Mouse (Mus musculus): ENCODE results near the gene Hcfc1r1. TPM values are rescaled to one million over a fixed set of nuclear protein-coding genes. Genes with fewer than 3 reads are reported as not detected.

Gene Hcfc1r1
- polyA plus RNA-seq, 1 experiment: 145 TPM

DNA sequence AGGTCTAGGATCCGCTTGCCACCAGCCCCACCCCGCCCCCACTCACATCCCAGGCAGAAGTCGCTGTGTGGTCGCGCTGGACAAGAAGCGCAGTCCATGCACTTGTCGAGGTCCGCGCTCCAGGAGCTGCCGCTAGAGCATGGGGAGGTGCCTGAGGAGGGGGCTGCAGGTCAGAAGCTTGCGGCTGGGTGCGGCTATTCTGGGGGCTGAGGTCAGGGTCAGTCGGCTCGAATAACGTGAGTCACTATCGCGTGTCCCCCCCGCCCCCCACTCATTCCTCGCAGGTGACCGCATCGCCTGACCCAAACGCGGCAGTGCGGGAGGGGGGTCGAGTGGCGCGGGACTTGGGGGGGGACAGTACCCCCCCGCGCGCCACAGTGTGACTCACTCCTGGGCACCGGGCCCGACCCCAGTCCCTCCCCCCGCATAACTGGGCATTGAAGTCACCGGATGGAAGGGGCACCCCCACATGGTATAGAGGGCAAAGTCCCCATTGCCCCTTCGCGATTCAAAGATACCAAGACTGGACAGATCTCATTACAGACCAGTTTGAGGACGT is 3.2 kb downstream of the Hcfc1r1 start:
- Histone ChIP-seq H3K27ac (ENCODE audit: insufficient read depth, low read length) (no peak overlapping the region), H3K9me3 (replicated peaks; ENCODE audit: control insufficient read depth, insufficient read depth, low read length, poor library complexity, severe bottlenecking) (no peaks in the 10 kb centered on the region), H3K36me3 (ENCODE audit: control insufficient read depth, insufficient read depth, low read length, poor library complexity, severe bottlenecking) (0 out of 2 replicates have a peak, but pooled peaks cover 3% of the 10 kb centered on the region), H3K4me1 (ENCODE audit: control insufficient read depth, insufficient read depth, low read length) (peaks cover 8% of the 10 kb centered on the region), H3K9ac (ENCODE audit: low read depth, poor library complexity, severe bottlenecking) (peak overlapping the region; percentile 19), H3K4me3 (ENCODE audit: low read depth, low read length) (peak overlapping the region; percentile 70), H3K27me3 (ENCODE audit: control insufficient read depth, insufficient read depth, low read length, poor library complexity, severe bottlenecking) (no peaks in the 10 kb centered on the region)
- TF ChIP-seq CTCF (IDR thresholded peaks at IDR 0.05; ENCODE audit: low read depth, low read length) (no peak), POLR2A (IDR thresholded peaks at IDR 0.05; ENCODE audit: insufficient read depth, low read length) (no peak), EP300 (IDR thresholded peaks at IDR 0.05; ENCODE audit: insufficient read depth, low read depth, low read length) (no peak)

GRCm38 (mm10) chr17:23677236-23677679 is 3.9 kb downstream of the Hcfc1r1 start, which contains the start of gene Tnfrsf12a:
TSS of gene Tnfrsf12a (minus strand) at chr17:23677468.
- H3K9me3 ChIP-seq (replicated peaks; ENCODE audit: control insufficient read depth, insufficient read depth, low read length, poor library complexity, severe bottlenecking): no peaks in the 10 kb centered on the region
- 0 out of 2 replicates have a peak, but pooled peaks cover 6% of the 10 kb centered on the region for H3K36me3 ChIP-seq (ENCODE audit: control insufficient read depth, insufficient read depth, low read length, poor library complexity, severe bottlenecking)
- H3K27ac ChIP-seq (ENCODE audit: insufficient read depth, low read length): no peak within 1 kb of the TSS
- peaks cover 13% of the 10 kb centered on the region for H3K4me1 ChIP-seq (ENCODE audit: control insufficient read depth, insufficient read depth, low read length)
- TF ChIP-seq POLR2A (IDR thresholded peaks at IDR 0.05; ENCODE audit: insufficient read depth, low read length) (peak; percentile 95), CTCF (IDR thresholded peaks at IDR 0.05; ENCODE audit: low read depth, low read length) (no peak)
- peak within 1 kb of the TSS; percentile 19 for H3K9ac ChIP-seq (ENCODE audit: low read depth, poor library complexity, severe bottlenecking)
- H3K4me3 ChIP-seq (ENCODE audit: low read depth, low read length): peak within 1 kb of the TSS; percentile 70
- H3K27me3 ChIP-seq (ENCODE audit: control insufficient read depth, insufficient read depth, low read length, poor library complexity, severe bottlenecking): no peaks in the 10 kb centered on the region

DNA sequence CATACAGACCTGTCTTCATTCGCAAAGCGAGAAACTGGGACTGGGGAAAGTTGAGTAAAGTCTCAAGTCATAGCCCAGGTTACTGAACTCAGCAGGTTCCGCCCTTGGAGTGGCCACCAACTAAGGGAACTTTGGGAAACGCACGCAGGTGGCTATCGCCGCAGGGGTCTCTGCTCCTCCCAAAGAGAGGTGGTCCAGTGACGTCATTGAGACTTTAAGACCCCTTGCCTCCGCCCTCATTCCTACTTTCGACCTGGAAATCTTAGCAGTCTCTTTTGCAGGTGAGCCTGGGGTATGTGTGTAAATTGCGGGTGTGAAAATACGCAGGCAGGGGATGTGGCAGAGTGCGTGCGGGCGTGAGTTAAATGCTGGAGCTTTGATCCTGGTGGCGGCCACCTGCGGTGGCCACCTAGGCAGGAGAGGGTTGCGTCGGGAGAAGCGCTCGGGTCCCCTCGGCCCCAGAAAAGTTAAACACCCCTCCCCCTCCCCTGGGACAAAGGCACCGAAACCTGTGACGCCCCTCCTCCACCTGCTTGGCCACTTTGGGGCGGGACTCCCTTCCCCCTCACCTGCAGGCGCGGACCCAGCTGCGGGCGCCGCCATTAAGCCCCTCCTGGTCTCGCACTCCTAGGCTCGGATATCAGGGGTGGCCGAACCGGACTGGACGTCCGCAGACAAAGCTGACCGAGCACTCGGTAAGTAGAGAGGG is 5.9 kb downstream of the Hcfc1r1 start, which contains the start of gene Cldn6:
Gene Cldn6, plus strand, starts transcription at position 123 of the 709 bp plus-strand sequence.
- Histone ChIP-seq H3K4me3 (ENCODE audit: low read depth, low read length) (peak within 1 kb of the TSS; percentile 80), H3K9me3 (replicated peaks; ENCODE audit: control insufficient read depth, insufficient read depth, low read length, poor library complexity, severe bottlenecking) (no peaks in the 10 kb centered on the region), H3K27ac (ENCODE audit: insufficient read depth, low read length) (no peak within 1 kb of the TSS), H3K36me3 (ENCODE audit: control insufficient read depth, insufficient read depth, low read length, poor library complexity, severe bottlenecking) (0 out of 2 replicates have a peak, but pooled peaks cover 6% of the 10 kb centered on the region), H3K4me1 (ENCODE audit: control insufficient read depth, insufficient read depth, low read length) (peaks cover 13% of the 10 kb centered on the region), H3K27me3 (ENCODE audit: control insufficient read depth, insufficient read depth, low read length, poor library complexity, severe bottlenecking) (no peaks in the 10 kb centered on the region), H3K9ac (ENCODE audit: low read depth, poor library complexity, severe bottlenecking) (peak within 1 kb of the TSS; percentile 38)
- TF ChIP-seq POLR2A (IDR thresholded peaks at IDR 0.05; ENCODE audit: insufficient read depth, low read length): peak; percentile 94
- no peak for TF ChIP-seq CTCF (IDR thresholded peaks at IDR 0.05; ENCODE audit: low read depth, low read length)
- TF ChIP-seq EP300 (IDR thresholded peaks at IDR 0.05; ENCODE audit: insufficient read depth, low read depth, low read length): peak; percentile 71

DNA sequence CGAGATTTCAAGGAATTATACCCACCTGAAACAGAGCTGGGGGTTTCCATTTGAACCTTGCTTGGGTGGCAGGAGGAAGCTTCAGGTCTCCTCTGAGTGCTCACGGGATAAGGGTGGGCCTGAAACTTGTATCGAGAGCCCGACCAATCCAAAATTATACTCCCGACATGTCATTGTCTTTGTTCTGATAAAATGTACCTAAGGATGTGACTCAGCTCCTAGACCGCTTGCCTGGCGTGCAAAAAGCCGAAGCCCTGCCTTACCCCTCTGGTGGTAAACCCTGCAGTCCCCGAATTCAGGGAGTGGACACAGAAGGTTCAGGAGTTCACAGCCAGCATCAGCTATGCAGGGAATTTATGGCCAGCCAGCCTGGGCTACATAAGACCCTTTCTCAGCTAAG is 6.9 kb downstream of the Hcfc1r1 start:
- Histone ChIP-seq H3K36me3 (ENCODE audit: control insufficient read depth, insufficient read depth, low read length, poor library complexity, severe bottlenecking) (0 out of 2 replicates have a peak, but pooled peaks cover 6% of the 10 kb centered on the region), H3K4me3 (ENCODE audit: low read depth, low read length) (peak overlapping the region; percentile 80), H3K4me1 (ENCODE audit: control insufficient read depth, insufficient read depth, low read length) (peaks cover 14% of the 10 kb centered on the region), H3K27ac (ENCODE audit: insufficient read depth, low read length) (no peak overlapping the region), H3K27me3 (ENCODE audit: control insufficient read depth, insufficient read depth, low read length, poor library complexity, severe bottlenecking) (no peaks in the 10 kb centered on the region), H3K9ac (ENCODE audit: low read depth, poor library complexity, severe bottlenecking) (peak overlapping the region; percentile 38), H3K9me3 (replicated peaks; ENCODE audit: control insufficient read depth, insufficient read depth, low read length, poor library complexity, severe bottlenecking) (no peaks in the 10 kb centered on the region)
- no peak for TF ChIP-seq POLR2A (IDR thresholded peaks at IDR 0.05; ENCODE audit: insufficient read depth, low read length)
- no peak for TF ChIP-seq CTCF (IDR thresholded peaks at IDR 0.05; ENCODE audit: low read depth, low read length)
- TF ChIP-seq EP300 (IDR thresholded peaks at IDR 0.05; ENCODE audit: insufficient read depth, low read depth, low read length): no peak

DNA sequence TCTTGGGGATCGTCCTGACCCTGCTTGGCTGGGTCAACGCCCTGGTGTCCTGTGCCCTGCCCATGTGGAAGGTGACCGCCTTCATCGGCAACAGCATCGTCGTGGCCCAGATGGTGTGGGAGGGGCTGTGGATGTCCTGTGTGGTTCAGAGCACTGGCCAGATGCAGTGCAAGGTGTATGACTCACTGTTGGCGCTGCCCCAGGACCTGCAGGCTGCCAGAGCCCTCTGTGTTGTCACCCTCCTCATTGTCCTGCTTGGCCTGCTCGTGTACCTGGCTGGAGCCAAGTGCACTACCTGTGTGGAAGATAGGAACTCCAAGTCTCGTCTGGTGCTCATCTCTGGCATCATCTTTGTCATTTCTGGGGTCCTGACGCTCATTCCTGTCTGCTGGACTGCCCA is 7.7 kb downstream of the Hcfc1r1 start:
- Histone ChIP-seq H3K9me3 (replicated peaks; ENCODE audit: control insufficient read depth, insufficient read depth, low read length, poor library complexity, severe bottlenecking) (no peaks in the 10 kb centered on the region), H3K27me3 (ENCODE audit: control insufficient read depth, insufficient read depth, low read length, poor library complexity, severe bottlenecking) (no peaks in the 10 kb centered on the region), H3K27ac (ENCODE audit: insufficient read depth, low read length) (0 out of 2 replicates have a peak overlapping the region, but pooled peaks have one; percentile 51), H3K4me1 (ENCODE audit: control insufficient read depth, insufficient read depth, low read length) (peaks cover 12% of the 10 kb centered on the region), H3K9ac (ENCODE audit: low read depth, poor library complexity, severe bottlenecking) (no peak overlapping the region), H3K4me3 (ENCODE audit: low read depth, low read length) (no peak overlapping the region), H3K36me3 (ENCODE audit: control insufficient read depth, insufficient read depth, low read length, poor library complexity, severe bottlenecking) (0 out of 2 replicates have a peak, but pooled peaks cover 6% of the 10 kb centered on the region)
- TF ChIP-seq CTCF (IDR thresholded peaks at IDR 0.05; ENCODE audit: low read depth, low read length): no peak

DNA sequence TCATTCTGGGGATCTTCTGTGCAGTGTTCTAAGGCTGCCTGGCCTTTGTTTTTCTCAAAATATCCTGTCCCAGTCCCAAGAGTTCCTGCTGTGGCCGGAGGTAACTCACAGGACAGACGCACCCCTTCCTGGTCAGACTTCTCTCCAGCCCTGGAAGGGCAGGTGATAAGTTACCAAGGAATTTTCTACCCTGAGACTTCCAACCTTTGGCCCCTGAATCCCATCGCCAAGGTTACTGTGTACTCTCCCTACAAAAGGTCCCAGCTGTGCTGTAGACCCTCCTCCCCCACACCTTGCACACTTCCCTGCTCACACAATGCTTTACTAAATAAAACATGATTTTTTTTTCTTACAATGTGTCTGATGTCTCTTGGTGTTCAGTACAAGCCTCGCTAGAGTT is 8.7 kb downstream of the Hcfc1r1 start:
- no peaks in the 10 kb centered on the region for H3K9me3 ChIP-seq (replicated peaks; ENCODE audit: control insufficient read depth, insufficient read depth, low read length, poor library complexity, severe bottlenecking)
- H3K27me3 ChIP-seq (ENCODE audit: control insufficient read depth, insufficient read depth, low read length, poor library complexity, severe bottlenecking): no peaks in the 10 kb centered on the region
- H3K36me3 ChIP-seq (ENCODE audit: control insufficient read depth, insufficient read depth, low read length, poor library complexity, severe bottlenecking): 0 out of 2 replicates have a peak, but pooled peaks cover 6% of the 10 kb centered on the region
- no peak for TF ChIP-seq CTCF (IDR thresholded peaks at IDR 0.05; ENCODE audit: low read depth, low read length)
- TF ChIP-seq EP300 (IDR thresholded peaks at IDR 0.05; ENCODE audit: insufficient read depth, low read depth, low read length): no peak
- TF ChIP-seq POLR2A (IDR thresholded peaks at IDR 0.05; ENCODE audit: insufficient read depth, low read length): no peak
- peak overlapping the region; percentile 51; the same call in 1 of the 2 replicates for H3K27ac ChIP-seq (ENCODE audit: insufficient read depth, low read length)
- H3K4me3 ChIP-seq (ENCODE audit: low read depth, low read length): no peak overlapping the region
- H3K4me1 ChIP-seq (ENCODE audit: control insufficient read depth, insufficient read depth, low read length): peaks cover 12% of the 10 kb centered on the region
- no peak overlapping the region for H3K9ac ChIP-seq (ENCODE audit: low read depth, poor library complexity, severe bottlenecking)
